Mouse (Mus musculus): ENCODE results near the gene Slc23a4.

Slc23a4 gene

GRCm38 (mm10) chr6:34988081-34988761 is at the start of gene Slc23a4:
TSS of gene Slc23a4 (minus strand) at chr6:34988404.
- no peak for DNase-seq (ENCODE audit: low read depth, low spot score)

GRCm38 (mm10) chr6:35033341-35033740 is 45.1 kb upstream of the Slc23a4 start:
- no peak for DNase-seq (ENCODE audit: low read depth, low spot score)

- DNase-seq (ENCODE audit: low read depth, low spot score): no peak
Observed at GRCm38 (mm10) chr6:35032704-35033103, 44.5 kb upstream of the Slc23a4 start.

GRCm38 (mm10) chr6:35030811-35031210 is 42.6 kb upstream of the Slc23a4 start:
- no peak for DNase-seq (ENCODE audit: low read depth, low spot score)

- no peak for DNase-seq (ENCODE audit: low read depth, low spot score)
Observed at GRCm38 (mm10) chr6:35030226-35030625, 42.0 kb upstream of the Slc23a4 start.

GRCm38 (mm10) chr6:35028023-35028422 is 39.8 kb upstream of the Slc23a4 start:
- DNase-seq (ENCODE audit: low read depth, low spot score): no peak

GRCm38 (mm10) chr6:35027257-35027656 is 39.1 kb upstream of the Slc23a4 start:
- DNase-seq (ENCODE audit: low read depth, low spot score): no peak

GRCm38 (mm10) chr6:35016624-35017023 is 28.4 kb upstream of the Slc23a4 start:
- no peak for DNase-seq (ENCODE audit: low read depth, low spot score)

GRCm38 (mm10) chr6:35011953-35012352 is 23.7 kb upstream of the Slc23a4 start:
- DNase-seq (ENCODE audit: low read depth, low spot score): no peak

- DNase-seq (ENCODE audit: low read depth, low spot score): no peak
Observed at GRCm38 (mm10) chr6:35010705-35011104, 22.5 kb upstream of the Slc23a4 start.

GRCm38 (mm10) chr6:35002261-35002669 is 14.1 kb upstream of the Slc23a4 start:
- DNase-seq (ENCODE audit: low read depth, low spot score): no peak

GRCm38 (mm10) chr6:34999101-34999500 is 10.9 kb upstream of the Slc23a4 start:
- no peak for DNase-seq (ENCODE audit: low read depth, low spot score)

- DNase-seq (ENCODE audit: low read depth, low spot score): no peak
Observed at GRCm38 (mm10) chr6:34996496-34996895, 8.3 kb upstream of the Slc23a4 start.

GRCm38 (mm10) chr6:34995265-34995681 is 7.1 kb upstream of the Slc23a4 start:
- DNase-seq (ENCODE audit: low read depth, low spot score): peak; percentile 39

GRCm38 (mm10) chr6:34994692-34995091 is 6.5 kb upstream of the Slc23a4 start:
- DNase-seq (ENCODE audit: low read depth, low spot score): no peak

GRCm38 (mm10) chr6:34989263-34989662 is 1.1 kb upstream of the Slc23a4 start:
- DNase-seq (ENCODE audit: low read depth, low spot score): no peak

GRCm38 (mm10) chr6:34987085-34987645 is 1.0 kb downstream of the Slc23a4 start:
- no peak for DNase-seq (ENCODE audit: low read depth, low spot score)

GRCm38 (mm10) chr6:34980661-34981060 is 7.5 kb downstream of the Slc23a4 start:
- DNase-seq (ENCODE audit: low read depth, low spot score): no peak

GRCm38 (mm10) chr6:34979291-34979690 is 8.9 kb downstream of the Slc23a4 start:
- DNase-seq (ENCODE audit: low read depth, low spot score): no peak

- DNase-seq (ENCODE audit: low read depth, low spot score): no peak
Observed at GRCm38 (mm10) chr6:34971181-34971580, 17.0 kb downstream of the Slc23a4 start.

GRCm38 (mm10) chr6:34965819-34966539 is 22.2 kb downstream of the Slc23a4 start:
- DNase-seq (ENCODE audit: low read depth, low spot score): no peak

GRCm38 (mm10) chr6:34964550-34964949 is 23.7 kb downstream of the Slc23a4 start:
- DNase-seq (ENCODE audit: low read depth, low spot score): no peak

- DNase-seq (ENCODE audit: low read depth, low spot score): no peak
Observed at GRCm38 (mm10) chr6:34959131-34959530, 29.1 kb downstream of the Slc23a4 start.
